Mouse (Mus musculus) yolk sac, embryonic 10.5 days (tissue): ENCODE results near the gene Gng8.

Source experiments
- DNase-seq: peaks from one replicate; pipeline ENCODE4 v3.0.0-alpha.2; 2017; ENCODE audit warnings: low spot score

Gng8 gene

DNA sequence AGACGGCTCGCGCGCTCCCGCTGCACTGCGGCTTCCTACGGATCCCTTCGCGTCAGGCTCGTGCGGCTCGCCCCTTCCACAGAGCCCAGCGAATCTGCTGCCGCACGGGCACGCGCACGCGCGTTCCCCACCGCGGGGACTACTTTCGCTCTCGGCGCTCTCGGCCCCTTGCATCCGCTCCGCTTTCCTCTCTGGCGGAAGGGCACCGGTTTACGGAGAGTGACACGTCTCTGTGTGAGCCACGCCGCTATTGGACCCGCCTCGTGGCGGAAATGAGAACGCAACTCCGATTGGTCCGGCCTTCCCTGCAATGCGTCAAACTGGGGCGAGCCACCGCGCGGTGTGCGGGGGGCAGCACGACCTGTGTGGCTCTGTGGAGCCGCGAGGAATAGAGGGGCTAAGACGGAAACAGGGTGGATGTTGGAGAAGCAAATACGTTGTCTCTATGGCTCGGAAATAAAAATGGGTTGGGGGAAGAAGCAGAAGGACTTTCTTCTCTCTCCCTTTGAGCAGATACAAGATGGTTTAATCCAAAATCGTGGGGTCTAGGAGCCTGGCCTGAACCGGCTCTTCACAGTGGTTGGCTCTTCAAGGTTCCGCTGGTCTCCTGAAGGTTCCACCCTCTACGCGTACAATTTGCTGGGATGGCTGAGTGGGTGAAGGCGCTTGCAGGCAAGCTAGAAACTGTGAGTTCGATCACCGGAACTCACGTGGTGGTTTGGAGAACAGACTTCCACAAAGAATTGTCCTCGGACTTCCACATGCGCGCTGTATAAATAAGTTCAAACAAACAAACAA, 32.6 kb downstream of the Gng8 start, which contains the start of gene Calm3:
TSS of gene Calm3 (minus strand) at position 78 of the 798 bp plus-strand sequence.
- DNase-seq: peak; percentile 100

GRCm38 (mm10) chr7:16928341-16928740, 36.8 kb downstream of the Gng8 start:
- no peak for DNase-seq

- no peak for DNase-seq
These were observed 39.3 kb downstream of the Gng8 start for GRCm38 (mm10) chr7:16930850-16931249.

- DNase-seq: peak; percentile 50
These were observed 40.5 kb downstream of the Gng8 start for GRCm38 (mm10) chr7:16931968-16932627.

DNA sequence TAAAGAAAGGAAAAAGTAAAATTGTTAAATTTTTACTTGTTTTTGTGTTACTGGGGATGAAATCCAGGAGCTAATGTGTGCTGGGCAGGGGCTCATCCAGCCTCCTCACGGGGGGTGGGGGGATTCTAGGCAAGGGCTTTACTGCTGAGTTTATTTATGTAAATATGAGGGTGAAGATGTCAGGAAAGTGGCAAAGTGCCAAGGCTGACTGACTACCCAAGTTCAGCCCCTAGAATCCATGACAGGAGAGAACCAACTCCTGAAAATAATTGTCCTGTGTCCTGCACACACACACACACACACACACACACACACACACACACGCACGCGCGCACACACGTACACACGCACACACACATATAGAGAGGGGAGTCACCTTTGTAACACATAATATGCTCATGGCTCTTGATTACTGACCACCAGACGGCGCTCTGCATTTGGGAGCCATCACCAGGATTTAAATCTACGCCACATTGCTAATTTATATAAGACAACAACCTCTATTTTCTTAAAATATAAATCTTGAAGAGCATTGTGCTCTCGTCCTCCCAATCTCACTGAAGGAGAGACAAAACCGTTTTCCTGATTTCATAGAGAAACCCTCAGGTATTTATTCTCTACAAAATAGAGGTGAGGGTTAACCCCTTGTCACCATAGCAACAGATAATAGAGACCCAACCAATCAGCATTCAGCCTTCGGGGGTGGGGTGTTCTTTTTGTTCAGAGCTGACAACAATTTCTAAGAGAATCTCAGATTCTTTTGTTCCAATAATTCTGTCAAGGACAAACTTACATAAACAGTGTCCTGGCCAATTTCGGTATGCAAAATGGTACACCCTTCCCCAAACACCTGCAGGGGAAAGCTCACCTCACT, 41.4 kb downstream of the Gng8 start:
- DNase-seq: no peak

DNA sequence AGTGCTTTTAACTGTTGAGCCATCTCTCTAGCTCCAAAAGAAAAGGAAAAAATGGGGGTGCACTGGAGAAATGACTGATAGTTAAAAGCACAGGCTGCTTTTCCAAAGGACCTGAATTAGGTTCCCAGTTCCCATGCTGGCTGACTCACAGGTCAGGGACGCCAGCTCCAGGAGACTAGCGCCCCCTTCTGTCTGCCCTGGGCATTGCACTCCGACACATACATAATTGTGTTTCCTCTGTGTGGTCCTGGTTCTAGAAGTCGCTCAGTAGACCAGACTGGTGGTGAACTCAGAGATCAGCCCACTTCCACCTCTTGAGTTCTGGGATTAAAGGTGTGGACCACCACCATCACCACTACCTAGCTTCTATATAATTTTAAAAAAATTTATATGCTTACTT, 45.7 kb downstream of the Gng8 start:
- DNase-seq: no peak

GRCm38 (mm10) chr7:16938117-16938791, 46.7 kb downstream of the Gng8 start:
- no peak for DNase-seq

DNA sequence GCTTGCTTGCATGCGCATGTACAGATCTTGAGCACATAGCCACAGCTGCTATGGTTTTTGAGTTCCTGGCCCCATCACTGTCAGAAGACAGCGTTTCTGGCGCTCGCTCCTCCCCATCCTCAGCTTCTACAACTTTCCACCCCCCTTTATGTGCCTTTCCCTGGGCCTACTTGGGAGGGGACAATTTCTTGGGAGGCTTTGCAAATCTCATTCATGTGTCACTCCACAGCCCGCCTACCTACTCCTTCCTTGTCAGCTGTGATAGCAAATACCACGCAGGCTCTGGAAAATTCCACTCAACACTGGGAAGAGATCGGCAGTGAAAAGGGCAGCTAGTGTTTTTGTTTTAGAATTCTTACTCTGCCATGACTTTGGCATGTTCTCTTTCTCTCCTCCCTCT, 48.7 kb downstream of the Gng8 start:
- no peak for DNase-seq

- DNase-seq: no peak
These were observed 51.3 kb downstream of the Gng8 start for GRCm38 (mm10) chr7:16942861-16943260.

DNA sequence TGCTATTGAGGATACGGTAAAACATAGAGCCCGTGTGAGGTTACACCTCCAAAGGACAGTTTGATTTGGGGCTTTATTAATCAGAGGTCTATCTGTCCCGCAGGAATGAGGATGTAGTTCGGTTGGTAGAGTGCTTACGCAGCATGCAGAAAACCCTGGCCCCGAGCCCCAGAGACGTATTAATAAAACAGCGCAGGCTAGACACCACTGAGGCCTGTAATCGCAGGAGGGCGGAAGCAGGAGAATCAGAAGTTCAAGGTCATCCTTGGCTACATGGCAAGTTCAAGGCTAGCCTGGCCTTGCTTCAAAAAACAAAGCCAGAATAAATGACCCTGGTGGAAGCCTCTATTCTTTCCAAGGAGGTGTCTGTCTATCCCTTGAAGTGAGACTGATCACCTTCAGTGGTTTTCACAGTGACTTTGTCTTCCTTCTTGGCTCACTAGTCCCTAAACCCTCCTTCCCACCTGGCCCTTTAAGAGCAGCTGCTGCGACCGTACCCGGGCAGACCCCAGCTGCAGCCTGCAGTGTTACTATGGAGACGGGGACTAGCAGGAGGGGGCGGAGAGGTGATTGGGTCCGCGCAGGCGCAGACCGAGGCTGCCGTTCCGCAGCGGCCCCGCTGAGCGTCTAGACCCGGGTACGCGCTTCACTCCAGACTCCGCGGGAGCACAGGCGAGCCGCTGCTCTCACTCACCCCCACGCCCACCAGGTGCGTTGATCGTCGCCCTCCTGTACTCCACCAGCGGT, 52.6 kb downstream of the Gng8 start, which contains the start of gene Pnmal2:
TSS of gene Pnmal2 (plus strand) at position 622 of the 747 bp plus-strand sequence.
- peak; percentile 88 for DNase-seq

- DNase-seq: no peak
These were observed 53.3 kb downstream of the Gng8 start for GRCm38 (mm10) chr7:16944808-16945315.
